Mouse (Mus musculus) layer of hippocampus, postnatal 36 days (tissue): ENCODE measurements at regions not wholly inside any gene's neighbourhood (a gene's known extent, or its start where the extent isn't known, plus 50 kb on each side); places are given as distances from the start of the nearest gene placed in this dataset.

Experiments used
- DNase-seq, 2 experiments: peaks; one replicate each; pipeline ENCODE4 v3.0.0; 2022

DNA sequence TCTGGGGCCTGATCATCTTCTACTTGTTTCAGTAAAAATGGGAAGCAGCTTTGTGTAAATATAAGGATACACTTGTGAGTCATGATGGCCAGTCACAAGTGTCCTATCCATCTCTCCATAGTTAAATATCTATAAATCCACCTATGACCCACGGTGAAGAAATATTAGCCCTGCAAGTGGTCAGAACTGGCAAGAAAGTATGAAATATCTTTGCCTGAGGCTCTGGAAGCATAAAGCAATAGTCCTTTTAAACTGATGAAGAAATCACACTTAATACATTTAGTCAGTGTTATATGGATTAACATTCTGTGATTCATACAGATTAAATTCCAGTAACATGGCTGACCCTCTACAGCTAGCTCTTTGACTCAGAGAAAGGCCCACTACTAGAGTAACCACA lies 134.8 kb upstream of the Klf6 start:
- DNase-seq, result no peak

DNA sequence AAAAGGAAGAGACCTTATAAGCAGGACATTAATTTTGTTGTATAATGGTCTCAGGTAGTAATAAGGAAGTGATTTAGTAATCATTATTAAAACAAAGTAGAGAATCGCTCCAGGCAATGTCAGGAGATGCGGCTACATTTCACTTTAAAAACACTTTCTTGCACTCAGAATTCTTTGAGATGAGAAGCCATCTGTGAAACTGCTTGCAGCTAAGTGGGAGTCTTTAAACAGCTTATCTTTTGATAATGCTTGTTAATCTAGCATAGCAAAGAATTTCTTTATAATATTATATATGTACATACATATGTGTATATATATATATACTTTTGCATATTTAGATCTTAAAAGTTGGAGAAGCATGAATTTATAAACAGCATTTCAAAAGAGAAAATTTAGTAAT lies 133.1 kb upstream of the Klf6 start:
- DNase-seq, result no peak

DNA sequence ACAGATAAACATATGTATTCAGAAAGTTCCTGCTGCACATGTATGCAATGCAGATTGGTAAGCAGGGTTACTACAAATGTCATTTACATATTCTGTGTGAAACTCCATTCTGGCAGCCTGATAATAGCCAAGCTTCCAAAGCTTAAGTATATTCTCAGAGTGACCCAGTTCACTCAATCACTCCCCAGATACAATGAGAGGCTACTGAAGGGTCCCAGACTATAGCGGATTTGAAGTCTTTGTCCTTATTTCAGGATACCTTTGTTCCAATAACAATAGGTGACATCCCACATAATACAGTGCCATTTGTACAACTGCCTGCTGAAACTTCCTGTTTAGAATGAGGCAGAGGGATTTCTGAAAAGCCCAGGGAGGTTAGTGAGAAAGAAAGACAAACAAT lies 132.5 kb upstream of the Klf6 start:
- DNase-seq, result no peak

DNA sequence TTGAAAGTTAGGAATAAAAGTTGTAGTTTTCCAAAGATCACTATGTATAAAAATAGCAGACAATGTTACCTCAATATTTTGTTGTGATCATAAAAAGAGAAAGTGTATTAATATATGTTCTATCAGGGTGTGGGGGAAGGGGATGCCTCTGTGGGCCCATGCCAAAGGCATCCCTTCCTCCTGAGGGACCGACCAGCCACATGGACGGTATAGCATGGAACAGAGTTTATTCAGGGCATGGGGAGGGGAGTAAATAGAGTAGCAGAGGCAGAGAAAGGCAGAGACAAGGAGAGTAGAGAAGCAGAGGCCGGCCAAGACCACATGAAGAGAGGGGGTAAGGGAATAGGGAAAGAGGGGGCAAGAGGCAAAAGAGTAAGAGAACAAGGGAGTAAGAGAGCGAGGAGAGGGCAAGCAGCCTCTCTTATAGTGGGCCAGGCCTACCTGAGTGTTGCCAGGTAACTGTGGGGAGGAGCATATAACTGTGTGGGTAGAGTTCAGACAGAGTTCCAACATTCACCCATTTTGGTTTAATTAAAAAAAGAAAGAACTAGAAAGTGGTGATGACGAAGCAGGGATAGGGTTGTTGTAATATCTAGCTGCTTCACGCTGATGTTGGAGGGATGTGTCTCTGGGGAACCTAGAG lies 131.7 kb upstream of the Klf6 start:
- DNase-seq, result no peak

DNA sequence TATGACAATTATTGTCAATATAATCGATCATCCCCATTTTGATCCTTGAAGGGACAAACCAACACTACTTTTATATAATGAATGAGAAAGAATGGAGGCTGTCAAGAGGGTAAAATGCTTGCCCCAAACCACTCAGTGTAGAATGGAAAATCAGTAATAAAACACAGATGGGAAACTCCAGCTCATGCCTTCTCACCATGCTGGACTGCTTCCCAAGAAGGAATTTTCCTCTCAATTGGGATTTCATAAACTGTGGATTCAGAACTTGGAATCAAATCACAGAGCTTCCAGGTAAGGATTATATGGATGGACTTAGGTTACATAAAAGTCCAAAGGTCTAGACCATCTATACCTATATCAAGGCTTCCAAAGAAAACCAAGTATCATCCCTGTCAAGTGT lies 129.1 kb upstream of the Klf6 start:
- DNase-seq, result no peak

DNA sequence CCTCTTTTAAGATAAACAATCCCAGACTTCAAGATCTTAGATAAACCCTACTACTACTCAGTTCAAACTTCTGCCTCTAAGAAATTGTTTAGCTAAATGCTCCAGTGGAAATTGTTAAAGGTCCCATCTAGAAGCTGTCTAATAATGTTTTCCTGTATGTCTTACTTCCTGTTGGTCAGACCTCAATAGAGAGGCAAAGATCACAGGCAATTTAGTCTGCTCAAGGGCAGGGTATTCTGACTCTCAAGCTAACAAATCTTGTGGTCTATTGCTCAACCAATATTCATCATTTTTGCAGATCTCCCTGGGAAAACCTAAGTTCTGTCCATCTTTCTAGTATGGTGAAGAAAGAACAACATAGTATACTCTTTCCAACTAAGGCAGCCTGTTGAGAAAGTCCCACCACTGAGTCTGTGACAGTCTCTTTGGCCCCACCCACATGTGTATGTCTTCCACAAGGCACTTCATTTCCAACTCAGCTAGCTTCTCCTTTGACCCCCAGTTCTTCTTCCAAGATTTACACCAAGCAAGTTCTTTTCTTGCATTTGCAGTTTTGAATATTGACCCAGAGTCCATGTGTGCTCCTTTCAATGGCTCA lies 126.2 kb upstream of the Klf6 start:
- DNase-seq, result no peak

DNA sequence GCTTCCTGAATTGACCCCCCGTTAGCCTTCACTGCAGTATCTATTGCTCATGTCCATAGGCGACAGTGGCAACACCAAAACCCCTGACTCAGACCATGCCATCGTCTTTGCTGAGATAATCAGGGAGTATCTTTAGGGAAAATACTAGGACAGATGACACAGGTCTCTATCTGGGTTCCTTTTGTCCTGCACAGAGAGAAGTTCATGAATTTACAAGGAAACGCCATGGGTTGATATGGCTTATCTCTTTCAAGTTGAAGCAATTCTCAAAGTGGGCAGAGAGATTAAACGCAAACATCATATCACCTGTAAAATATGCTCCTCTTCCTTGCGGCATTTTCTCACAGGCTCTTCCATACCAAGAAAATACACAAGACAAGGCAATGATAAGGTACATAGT lies 124.8 kb upstream of the Klf6 start:
- DNase-seq, result no peak

DNA sequence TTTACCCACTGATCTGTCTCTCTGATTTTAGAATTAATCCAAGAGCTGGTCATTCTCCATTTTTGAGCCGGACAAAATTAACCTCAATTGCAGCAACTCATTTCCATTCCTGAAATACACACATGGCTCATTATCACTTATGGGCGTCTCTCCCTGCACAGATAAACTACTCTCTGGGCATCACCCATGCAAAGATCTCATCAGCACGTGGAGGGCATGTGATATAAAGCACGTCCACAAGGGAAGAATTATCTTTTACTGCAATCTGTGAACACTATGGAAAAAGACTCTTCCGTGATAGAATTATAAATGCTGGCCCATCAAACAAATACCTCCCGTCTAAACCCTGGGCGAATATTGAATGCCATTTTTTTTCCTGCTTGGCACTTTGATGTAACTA lies 124.1 kb upstream of the Klf6 start:
- DNase-seq, result no peak

DNA sequence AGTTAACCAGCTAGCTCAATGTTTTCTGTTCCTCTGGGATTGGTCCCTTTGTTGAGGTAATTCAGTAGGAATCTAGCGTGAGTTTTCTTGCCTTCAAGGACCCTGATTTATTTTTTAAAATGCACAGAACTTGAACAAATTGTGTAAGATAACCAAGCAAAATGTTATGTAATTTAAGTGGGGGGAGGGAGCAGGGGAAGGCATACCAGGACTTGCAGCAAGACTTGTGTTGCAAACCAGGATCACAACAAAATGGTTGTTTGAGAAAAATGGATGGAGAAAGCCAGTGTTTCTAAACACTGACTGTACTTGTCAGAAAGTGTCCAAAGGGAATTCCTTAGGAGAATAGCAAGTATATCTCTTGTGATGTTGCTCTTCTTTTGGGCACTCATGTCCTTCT lies 120.5 kb upstream of the Klf6 start:
- no peak for DNase-seq

DNA sequence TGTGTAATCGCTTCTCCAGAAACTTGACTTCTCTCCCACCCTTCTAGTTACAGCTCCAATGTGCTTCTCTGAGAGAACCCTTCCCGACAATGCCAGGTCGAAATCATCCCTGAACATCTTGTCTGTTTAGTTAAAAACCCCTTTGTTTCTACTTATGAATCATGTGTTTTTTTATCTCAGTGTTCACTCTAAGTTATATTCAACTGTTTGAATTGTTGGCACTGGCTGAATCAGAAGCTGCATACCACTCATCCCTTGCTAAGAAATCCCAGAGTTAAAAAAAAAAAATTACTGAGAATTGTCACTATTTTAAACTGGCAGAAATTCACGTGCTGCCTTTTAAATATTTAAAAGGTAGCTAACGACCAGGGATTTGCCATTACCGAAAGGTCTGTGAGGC lies 116.3 kb upstream of the Klf6 start:
- no peak for DNase-seq

DNA sequence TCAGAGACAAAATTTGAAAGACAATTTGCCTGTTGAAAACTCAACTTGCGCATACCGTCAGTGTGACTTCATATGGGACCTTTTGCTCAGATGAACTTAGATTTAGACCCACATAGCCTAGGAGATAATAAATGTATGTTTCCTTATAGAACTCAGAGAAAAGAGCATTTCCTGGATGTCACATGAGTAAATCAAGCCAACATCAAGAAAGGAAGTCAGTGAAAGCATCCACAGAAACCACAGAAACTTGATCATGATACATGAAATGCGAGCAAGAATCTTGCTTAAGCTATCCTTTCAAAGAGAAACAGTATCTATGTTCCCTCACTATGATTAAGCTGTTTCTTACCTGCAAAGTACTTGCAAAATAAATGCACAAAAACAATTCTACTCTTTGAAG lies 104.1 kb upstream of the Klf6 start:
- no peak for DNase-seq

DNA sequence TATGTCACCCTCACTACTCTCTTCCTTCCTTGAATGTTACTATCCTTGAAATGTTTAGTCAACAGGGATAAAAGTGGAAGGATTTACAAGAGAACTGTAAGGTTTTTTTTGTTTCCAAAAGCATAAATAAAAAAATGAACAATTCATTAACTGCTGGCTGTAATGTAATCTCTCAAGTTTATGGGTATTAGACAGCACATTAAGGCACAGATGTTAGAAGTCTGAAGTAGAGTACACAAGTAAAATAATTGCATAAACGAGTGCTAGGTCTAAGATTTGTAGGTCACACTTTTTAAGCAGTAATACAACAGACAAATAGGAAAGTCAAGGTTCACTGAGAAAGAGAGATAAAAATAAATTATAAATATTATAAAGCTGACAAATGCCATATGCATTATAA lies 103.3 kb upstream of the Klf6 start:
- no peak for DNase-seq

DNA sequence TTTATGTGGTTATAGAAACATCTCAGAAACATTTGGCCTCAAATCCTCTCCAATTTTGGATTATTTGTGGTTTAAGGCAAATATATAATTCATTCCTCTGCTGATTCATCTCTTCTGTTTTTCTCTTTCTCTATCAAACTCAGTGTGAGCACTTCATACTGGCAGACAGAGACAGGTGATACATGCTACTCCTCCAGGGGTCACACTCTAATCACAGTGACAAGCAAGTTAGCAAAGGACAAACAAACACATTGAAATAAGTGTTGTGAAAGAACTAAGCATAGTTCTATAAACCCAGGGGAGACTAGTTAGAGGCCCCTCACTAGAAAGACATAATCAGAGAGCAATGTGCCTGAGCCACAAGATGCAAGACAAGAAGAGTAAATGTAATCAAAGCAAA lies 101.3 kb upstream of the Klf6 start:
- no peak for DNase-seq

DNA sequence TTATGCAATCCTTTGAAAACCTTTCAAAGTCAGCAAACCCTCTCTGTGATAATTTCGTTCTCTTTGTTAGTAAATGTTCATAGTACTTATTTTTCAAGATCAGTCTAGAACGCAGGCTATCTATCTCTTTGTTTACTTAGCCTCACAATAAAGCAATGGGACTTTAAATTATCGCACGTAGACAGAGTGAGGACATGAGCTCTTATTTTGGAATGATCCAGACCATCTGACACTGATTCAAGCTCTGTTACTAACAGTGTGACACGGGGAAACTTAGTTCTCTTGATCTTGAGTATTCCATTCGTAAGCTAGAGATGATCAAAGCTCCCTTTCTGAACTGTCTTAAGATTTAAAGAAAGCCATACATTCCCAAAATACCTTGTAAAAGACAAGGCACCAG lies 94.9 kb upstream of the Klf6 start:
- DNase-seq, result no peak

DNA sequence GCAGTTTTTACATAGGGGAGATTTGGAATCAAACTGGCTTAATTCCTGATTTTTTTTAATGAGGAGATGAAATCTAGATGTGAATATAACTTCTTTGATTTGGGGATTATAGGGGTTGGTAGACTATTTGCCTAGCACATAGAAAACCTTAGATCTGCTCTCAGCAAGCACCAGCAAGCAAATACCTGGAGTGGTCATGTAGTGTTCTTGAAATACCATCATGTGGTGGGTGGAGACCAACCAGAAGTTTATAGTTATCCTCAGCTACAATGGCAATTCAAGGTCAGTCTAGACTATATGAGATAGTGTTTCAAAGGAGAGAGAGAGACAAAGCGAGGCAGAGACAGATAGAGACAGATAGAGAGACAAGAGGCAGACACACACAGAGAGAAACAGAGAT lies 94.1 kb upstream of the Klf6 start:
- DNase-seq, result no peak

DNA sequence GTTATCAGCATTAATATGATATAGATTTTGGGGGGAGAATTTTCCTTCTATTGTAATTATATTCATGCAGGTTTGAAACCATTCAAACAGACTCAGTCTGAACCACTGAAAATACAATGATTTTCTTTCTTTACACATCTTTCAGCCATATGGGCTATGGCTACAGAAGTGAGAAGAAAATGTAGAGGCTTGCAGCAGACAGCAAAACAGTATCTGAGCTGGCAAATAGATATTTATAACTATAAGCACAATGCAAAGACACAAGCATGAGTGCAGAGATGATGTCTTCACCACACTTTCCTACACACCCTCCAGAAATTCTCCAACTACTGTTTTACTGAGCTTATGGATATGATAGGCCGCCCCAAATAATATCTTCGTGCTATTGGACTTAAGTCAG lies 92.6 kb upstream of the Klf6 start:
- DNase-seq, result no peak

DNA sequence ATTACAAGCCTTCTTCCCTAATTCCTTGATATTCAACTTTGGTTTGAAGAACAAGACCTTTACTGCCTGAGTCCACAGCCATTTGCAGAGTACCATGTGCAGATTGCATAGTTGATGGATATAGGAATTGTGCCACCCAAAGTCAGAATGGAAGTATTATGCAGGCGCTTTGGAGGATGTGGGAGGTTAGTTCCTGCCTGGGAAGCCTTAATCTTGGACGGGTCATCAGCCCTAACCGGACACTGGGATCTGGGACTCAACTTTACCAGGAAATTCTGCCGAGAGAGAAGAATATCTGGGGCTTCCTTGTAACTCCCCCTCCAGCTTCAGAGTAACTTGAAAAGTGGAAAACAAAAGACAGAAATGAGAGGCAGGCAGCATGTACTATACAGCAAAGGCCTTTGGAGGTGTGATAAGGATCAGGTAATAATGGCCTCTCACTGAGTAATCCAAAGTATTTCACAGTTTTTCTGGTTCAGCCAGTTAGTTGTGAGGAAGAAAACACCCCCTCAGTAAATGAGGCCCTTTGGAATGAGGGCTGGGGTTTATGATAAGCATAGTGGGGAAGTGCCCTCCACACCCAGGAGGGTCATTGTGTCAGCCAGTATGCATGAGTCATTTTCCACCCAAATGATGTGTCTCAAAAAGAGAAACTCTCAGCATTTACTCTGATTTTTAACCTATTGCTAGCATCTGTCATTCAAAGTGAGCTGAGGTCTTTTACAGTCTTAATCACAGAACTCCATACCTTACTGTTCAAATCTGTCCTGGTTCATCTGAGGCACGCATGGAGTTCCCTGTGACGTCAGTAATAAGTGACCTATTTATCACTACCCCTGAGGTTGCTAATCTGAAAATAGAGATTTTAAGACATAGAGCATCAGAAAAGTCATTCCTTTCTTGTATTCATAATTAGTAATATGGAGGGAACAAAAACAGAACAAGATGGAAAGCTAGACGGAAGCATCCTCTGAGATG lies 91.7 kb upstream of the Klf6 start:
- no peak for DNase-seq

DNA sequence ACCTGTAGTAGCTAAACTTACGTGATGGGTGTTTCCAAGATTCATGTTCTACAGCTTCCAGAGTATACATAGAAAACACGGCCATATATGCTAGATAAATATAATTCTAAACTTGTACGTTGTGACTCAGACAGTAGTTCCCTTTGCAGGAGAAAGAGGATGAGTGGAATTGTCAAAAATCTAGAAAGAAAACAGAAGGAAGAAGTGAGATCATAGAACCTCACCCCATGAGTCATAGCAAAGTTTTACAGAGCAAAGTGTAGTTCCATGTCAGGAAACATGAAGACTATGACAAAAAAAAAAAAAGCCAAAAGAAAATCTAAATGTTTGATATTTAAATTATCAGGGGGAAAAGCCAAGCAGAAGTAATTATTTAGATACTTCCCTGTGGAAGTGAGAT lies 87.5 kb upstream of the Klf6 start:
- DNase-seq, result no peak

DNA sequence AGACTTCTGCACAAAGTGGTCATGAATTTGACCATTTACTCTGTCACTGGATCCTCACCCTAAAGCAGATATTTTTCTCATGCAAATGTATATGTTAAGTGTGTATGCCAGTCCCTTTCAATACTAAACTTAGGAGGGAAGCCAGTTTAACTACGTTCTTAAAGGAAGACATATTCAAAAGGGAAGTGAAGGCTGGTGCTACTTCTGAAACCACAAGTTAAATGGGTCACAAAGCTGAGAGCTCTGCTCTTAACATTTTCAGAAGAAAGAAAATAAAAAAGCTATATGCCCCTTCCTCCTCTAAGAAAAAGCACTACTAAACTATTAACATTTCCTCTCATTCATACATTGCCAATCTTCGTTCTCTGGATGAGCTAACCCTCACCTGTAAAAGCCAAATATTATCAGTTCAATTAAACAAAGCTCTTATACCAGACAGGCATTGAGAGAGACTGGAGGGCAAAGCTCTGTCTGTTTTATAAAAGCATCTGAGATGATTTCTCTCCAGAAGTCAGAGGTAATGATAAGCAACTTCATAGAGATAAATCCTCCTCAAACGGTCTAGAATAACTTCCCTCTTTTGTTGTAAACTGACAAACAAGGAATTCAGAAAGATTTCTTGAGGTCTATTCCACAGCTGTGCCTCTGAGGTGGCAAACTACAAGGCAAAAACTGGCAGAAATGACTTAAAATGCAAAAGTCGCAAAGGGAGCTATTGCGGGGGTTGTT lies 82.7 kb upstream of the Klf6 start:
- DNase-seq, result no peak

DNA sequence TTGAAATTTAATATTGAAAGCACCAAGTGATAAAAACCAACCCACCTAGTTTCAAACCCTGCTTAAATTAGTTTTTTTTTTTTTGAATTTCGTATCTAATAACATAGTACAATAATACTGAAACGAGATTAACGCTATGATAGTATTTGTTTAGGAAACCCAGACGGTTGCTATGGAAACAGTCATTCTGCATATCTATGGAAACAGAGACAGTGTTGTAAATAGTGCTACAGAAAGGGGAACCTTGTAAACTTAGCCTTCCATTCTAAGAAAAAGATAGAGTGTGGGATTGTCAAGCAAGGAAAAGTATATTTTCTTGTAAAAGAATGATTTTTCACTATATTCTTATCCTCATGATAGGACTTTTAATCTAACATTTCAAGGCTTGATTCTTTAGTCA lies 81.9 kb upstream of the Klf6 start:
- no peak for DNase-seq

DNA sequence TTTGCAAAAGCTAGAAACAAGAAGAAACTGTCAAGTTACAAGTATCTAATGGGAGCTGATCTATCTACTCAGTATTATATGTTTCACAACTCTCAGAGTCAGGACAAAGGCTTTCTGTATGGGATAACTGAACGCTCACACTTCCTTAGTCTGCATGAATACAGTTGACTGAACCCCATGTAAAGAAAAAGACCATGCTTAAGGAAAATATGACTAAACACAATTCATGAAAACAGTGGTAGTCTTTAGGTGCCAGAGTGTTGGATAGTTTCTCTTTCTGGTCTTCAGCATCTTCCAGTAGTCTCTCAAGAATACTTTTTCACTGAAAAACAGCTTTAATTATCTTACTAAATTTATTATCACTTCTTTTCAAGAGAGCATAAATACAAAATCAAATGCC lies 78.7 kb upstream of the Klf6 start:
- DNase-seq, result no peak

DNA sequence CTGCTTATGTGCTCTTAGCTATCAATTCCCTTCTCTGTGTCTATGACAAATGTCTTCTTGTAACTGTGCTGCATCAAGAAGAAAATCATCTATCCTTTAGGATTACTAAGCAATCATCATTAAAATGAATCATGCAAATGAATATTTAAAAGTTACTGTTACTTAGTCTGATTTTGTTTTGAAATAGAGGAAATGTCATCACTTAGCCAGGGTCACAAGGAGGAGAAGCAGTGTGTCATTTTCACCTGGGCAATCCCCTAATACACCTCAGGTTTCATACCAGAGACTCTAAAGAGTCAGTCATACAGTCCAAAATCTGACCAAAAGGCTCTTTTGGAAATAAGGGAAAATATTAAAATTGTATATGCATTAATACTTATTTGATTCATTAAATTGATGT lies 74.2 kb upstream of the Klf6 start:
- no peak for DNase-seq

DNA sequence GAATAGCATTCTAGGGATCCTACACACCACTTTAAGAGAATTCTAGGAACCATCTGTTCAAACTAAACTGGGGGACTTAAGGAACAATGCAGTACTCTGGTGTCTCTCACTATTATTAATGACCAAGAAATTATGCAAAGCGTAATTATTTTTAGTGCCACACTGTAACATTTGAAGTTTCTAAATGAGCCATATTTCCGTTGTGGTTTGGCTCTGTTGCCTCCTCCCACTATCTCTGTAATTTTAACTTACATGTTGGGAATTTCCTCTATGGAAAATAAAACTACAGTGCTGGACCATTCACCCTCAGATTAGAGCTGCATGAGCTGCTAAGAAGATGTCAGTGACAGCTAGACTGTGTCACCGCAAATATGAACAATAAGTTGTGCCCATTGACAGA lies 72.0 kb upstream of the Klf6 start:
- no peak for DNase-seq
